Mouse (Mus musculus): ENCODE results near the gene Kdm6b. TPM values are rescaled to one million over a fixed set of nuclear protein-coding genes. Genes with fewer than 3 reads are reported as not detected.

Gene Kdm6b
- polyA plus RNA-seq, 1 experiment from 2014 or later, result 45.3 TPM

GRCm38 (mm10) chr11:69417449-69418384 lies 4.2 kb upstream of the Kdm6b start:
- Histone ChIP-seq H3K36me3 (replicated peaks) (0 out of 2 replicates have a peak, but pooled peaks cover 7% of the 10 kb centered on the region), H3K9ac (peak overlapping the region; percentile 54), H3K4me2 (peak overlapping the region; percentile 89), H3K9me3 (no peaks in the 10 kb centered on the region), H3K27ac (peak overlapping the region; percentile 96), H3K4me1 (peaks cover 68% of the 10 kb centered on the region), H3K4me3 (peak overlapping the region; percentile 55), H3K27me3 (replicated peaks) (peaks cover 22% of the 10 kb centered on the region)
- under 1% methylated on average over 39 of the region's 39 CpGs for WGBS
- peak; percentile 32 for ATAC-seq (replicated peaks)

- WGBS, result 2% methylated on average over 8 of the region's 8 CpGs
- Histone ChIP-seq H3K4me2 (peak overlapping the region; percentile 89), H3K9ac (peak overlapping the region; percentile 34), H3K36me3 (replicated peaks) (0 out of 2 replicates have a peak, but pooled peaks cover 11% of the 10 kb centered on the region), H3K9me3 (no peaks in the 10 kb centered on the region), H3K27me3 (replicated peaks) (peaks cover 14% of the 10 kb centered on the region), H3K27ac (peak overlapping the region; percentile 96), H3K4me1 (peaks cover 75% of the 10 kb centered on the region), H3K4me3 (peak overlapping the region; percentile 55)
- no peak for ATAC-seq (replicated peaks)
These were observed 3.5 kb upstream of the Kdm6b start for GRCm38 (mm10) chr11:69416921-69417448.

- ATAC-seq (replicated peaks), result no peak
- under 1% methylated on average over 4 of the region's 4 CpGs for whole genome bisulfite sequencing
- H3K4me3 ChIP-seq, result peak overlapping the region; percentile 55
- no peaks in the 10 kb centered on the region for H3K9me3 ChIP-seq
- H3K4me2 ChIP-seq, result peak overlapping the region; percentile 89
- peak overlapping the region; percentile 34 for H3K9ac ChIP-seq
- peak overlapping the region; percentile 96 for H3K27ac ChIP-seq
- H3K36me3 ChIP-seq (replicated peaks), result 0 out of 2 replicates have a peak, but pooled peaks cover 11% of the 10 kb centered on the region
- H3K27me3 ChIP-seq (replicated peaks), result peaks cover 9% of the 10 kb centered on the region
- H3K4me1 ChIP-seq, result peaks cover 78% of the 10 kb centered on the region
These were observed 3.0 kb upstream of the Kdm6b start for GRCm38 (mm10) chr11:69416509-69416908.

- H3K27me3 ChIP-seq (replicated peaks), result peaks cover 3% of the 10 kb centered on the region; the same call in 1 of the 2 replicates
- H3K4me2 ChIP-seq, result peak overlapping the region; percentile 89
- H3K9me3 ChIP-seq, result no peaks in the 10 kb centered on the region
- peak overlapping the region; percentile 55 for H3K4me3 ChIP-seq
- H3K27ac ChIP-seq, result peak overlapping the region; percentile 96
- peak overlapping the region; percentile 82 for H3K9ac ChIP-seq
- peaks cover 74% of the 10 kb centered on the region for H3K4me1 ChIP-seq
- 0 out of 2 replicates have a peak, but pooled peaks cover 11% of the 10 kb centered on the region for H3K36me3 ChIP-seq (replicated peaks)
- ATAC-seq (replicated peaks), result no peak
- WGBS, result 0% methylated on average over 20 of the region's 25 CpGs
These were observed 2.4 kb upstream of the Kdm6b start for GRCm38 (mm10) chr11:69415668-69416451.

DNA sequence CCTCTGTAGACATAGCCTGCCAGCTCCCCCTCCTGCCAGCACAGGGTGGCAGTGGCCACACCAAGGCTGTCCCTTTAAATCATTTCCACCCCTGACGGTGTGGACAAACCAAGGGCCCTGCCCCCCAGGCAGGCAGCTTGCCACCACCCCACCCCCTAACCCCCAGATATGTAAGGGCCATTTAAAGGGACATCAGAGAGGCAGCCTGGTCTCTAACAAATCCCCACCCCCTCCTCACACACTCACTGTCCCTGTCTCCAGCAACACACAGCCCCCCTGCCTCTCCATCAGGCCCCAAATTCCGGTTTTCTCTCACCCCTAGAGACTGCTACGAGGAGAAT lies 1.8 kb upstream of the Kdm6b start:
- WGBS, result 0% methylated on average over 3 of the region's 3 CpGs
- peak overlapping the region; percentile 85 for H3K4me2 ChIP-seq
- peaks cover 73% of the 10 kb centered on the region for H3K4me1 ChIP-seq
- 0 out of 2 replicates have a peak, but pooled peaks cover 11% of the 10 kb centered on the region for H3K36me3 ChIP-seq (replicated peaks)
- H3K27ac ChIP-seq, result peak overlapping the region; percentile 96
- peak overlapping the region; percentile 82 for H3K9ac ChIP-seq
- no peaks in the 10 kb centered on the region for H3K9me3 ChIP-seq
- no peaks in the 10 kb centered on the region for H3K27me3 ChIP-seq (replicated peaks)
- H3K4me3 ChIP-seq, result peak overlapping the region; percentile 55
- peak; percentile 16 for ATAC-seq (replicated peaks)

GRCm38 (mm10) chr11:69414421-69415326 lies 1.2 kb upstream of the Kdm6b start:
- peak overlapping the region; percentile 85 for H3K4me2 ChIP-seq
- ATAC-seq (replicated peaks), result no peak
- H3K9ac ChIP-seq, result peak overlapping the region; percentile 82
- WGBS, result 11% methylated on average over 4 of the region's 4 CpGs
- peaks cover 73% of the 10 kb centered on the region for H3K4me1 ChIP-seq
- H3K27ac ChIP-seq, result peak overlapping the region; percentile 96
- 0 out of 2 replicates have a peak, but pooled peaks cover 11% of the 10 kb centered on the region for H3K36me3 ChIP-seq (replicated peaks)
- no peaks in the 10 kb centered on the region for H3K27me3 ChIP-seq (replicated peaks)
- H3K4me3 ChIP-seq, result peak overlapping the region; percentile 55
- no peaks in the 10 kb centered on the region for H3K9me3 ChIP-seq

DNA sequence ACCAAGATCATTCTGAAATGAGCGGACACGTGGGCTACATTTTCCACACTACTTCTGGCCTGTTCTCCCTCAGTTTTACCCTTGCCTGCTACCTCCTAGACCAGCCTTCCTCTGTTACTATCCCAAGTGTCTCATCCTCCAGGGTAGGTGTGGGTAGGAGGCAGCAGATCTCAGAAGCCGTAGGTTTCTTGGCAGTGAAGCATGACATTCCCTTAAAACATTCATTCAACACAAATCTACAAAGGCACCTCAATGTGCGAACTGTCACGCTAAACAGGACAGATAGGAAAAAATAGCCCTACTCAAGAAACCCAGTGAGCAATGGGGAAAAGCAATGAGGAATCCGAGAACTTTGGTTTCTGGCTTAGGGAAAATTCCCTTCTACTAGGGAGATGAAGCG lies 927 bp downstream of the Kdm6b start:
- peak overlapping the region; percentile 96 for H3K27ac ChIP-seq
- peak overlapping the region; percentile 82 for H3K9ac ChIP-seq
- ATAC-seq (replicated peaks), result no peak
- H3K36me3 ChIP-seq (replicated peaks), result 0 out of 2 replicates have a peak, but pooled peaks cover 13% of the 10 kb centered on the region
- no peaks in the 10 kb centered on the region for H3K27me3 ChIP-seq (replicated peaks)
- peak overlapping the region; percentile 85 for H3K4me2 ChIP-seq
- no peaks in the 10 kb centered on the region for H3K9me3 ChIP-seq
- H3K4me1 ChIP-seq, result peaks cover 77% of the 10 kb centered on the region
- peak overlapping the region; percentile 55 for H3K4me3 ChIP-seq
- 56% methylated on average over 7 of the region's 7 CpGs for WGBS

GRCm38 (mm10) chr11:69411538-69412203 lies 1.8 kb downstream of the Kdm6b start:
- Histone ChIP-seq H3K4me3 (peak overlapping the region; percentile 55), H3K9me3 (no peaks in the 10 kb centered on the region), H3K27me3 (replicated peaks) (no peaks in the 10 kb centered on the region), H3K4me1 (peaks cover 70% of the 10 kb centered on the region), H3K9ac (peak overlapping the region; percentile 82), H3K27ac (peak overlapping the region; percentile 96), H3K4me2 (peak overlapping the region; percentile 85), H3K36me3 (replicated peaks) (peaks cover 21% of the 10 kb centered on the region; the same call in 1 of the 2 replicates)
- under 1% methylated on average over 39 of the region's 39 CpGs for WGBS
- ATAC-seq (replicated peaks), result no peak

- Histone ChIP-seq H3K4me3 (peak overlapping the region; percentile 55), H3K9ac (peak overlapping the region; percentile 82), H3K4me1 (peaks cover 69% of the 10 kb centered on the region), H3K27me3 (replicated peaks) (no peaks in the 10 kb centered on the region), H3K4me2 (peak overlapping the region; percentile 85), H3K27ac (peak overlapping the region; percentile 96), H3K9me3 (no peaks in the 10 kb centered on the region), H3K36me3 (replicated peaks) (peaks cover 26% of the 10 kb centered on the region)
- ATAC-seq (replicated peaks), result peak; percentile 48
- WGBS, result under 1% methylated on average over 26 of the region's 26 CpGs
These were observed 2.4 kb downstream of the Kdm6b start for GRCm38 (mm10) chr11:69411073-69411535.

GRCm38 (mm10) chr11:69410310-69411072 lies 3.0 kb downstream of the Kdm6b start:
- Histone ChIP-seq H3K36me3 (replicated peaks) (peaks cover 32% of the 10 kb centered on the region), H3K9me3 (no peaks in the 10 kb centered on the region), H3K4me1 (peaks cover 69% of the 10 kb centered on the region), H3K4me2 (peak overlapping the region; percentile 85), H3K9ac (peak overlapping the region; percentile 82), H3K27me3 (replicated peaks) (no peaks in the 10 kb centered on the region), H3K27ac (peak overlapping the region; percentile 96), H3K4me3 (peak overlapping the region; percentile 55)
- under 1% methylated on average over 41 of the region's 41 CpGs for WGBS
- ATAC-seq (replicated peaks), result peak; percentile 17; the same call in 1 of the 2 replicates

All from midbrain, embryonic 15.5 days (tissue).